Mouse (Mus musculus) layer of hippocampus, postnatal 36 days (tissue): ENCODE data around the gene Tmem94. TPM values are rescaled to one million over a fixed set of nuclear protein-coding genes. Genes with fewer than 3 reads are reported as not detected.
A peak's percentile ranks its signal among the peaks of the same experiment; 100 is the strongest.

ENCODE experiments used
- DNase-seq, 2 experiments: peaks; one replicate each; pipeline ENCODE4 v3.0.0; 2022
- total RNA-seq, 2 experiments: library from RNA; stranded (reverse); gene quantifications; 2 replicates each; pipeline ENCODE4 v1.2.3; 2021

Gene Tmem94
- total RNA-seq, 2 experiments from 2014 or later = 49.6 to 50.1 TPM

GRCm38 (mm10) chr11:115766356-115766943 lies 1.2 kb downstream of the Tmem94 start:
- DNase-seq = no peak

- DNase-seq = no peak
Observed at GRCm38 (mm10) chr11:115766981-115767380, 1.7 kb downstream of the Tmem94 start.

GRCm38 (mm10) chr11:115768896-115769295 lies 3.7 kb downstream of the Tmem94 start:
- no peak for DNase-seq

- no peak for DNase-seq
Observed at GRCm38 (mm10) chr11:115774653-115775052, 9.4 kb downstream of the Tmem94 start.

GRCm38 (mm10) chr11:115775821-115776665 lies 10.8 kb downstream of the Tmem94 start:
- no peak for DNase-seq

- DNase-seq = no peak
Observed at GRCm38 (mm10) chr11:115776954-115777353, 11.7 kb downstream of the Tmem94 start.

GRCm38 (mm10) chr11:115777487-115778335 lies 12.5 kb downstream of the Tmem94 start:
- DNase-seq = no peak

- peak; percentile 58 to 66 for DNase-seq
Observed at GRCm38 (mm10) chr11:115779038-115779571, 13.9 kb downstream of the Tmem94 start.

- peak; percentile 49 to 50 for DNase-seq
Observed at GRCm38 (mm10) chr11:115780141-115781070, 15.2 kb downstream of the Tmem94 start.

- DNase-seq = no peak
Observed at GRCm38 (mm10) chr11:115786473-115786872, 21.2 kb downstream of the Tmem94 start.

- no peak for DNase-seq
Observed at GRCm38 (mm10) chr11:115789787-115790186, 24.6 kb downstream of the Tmem94 start.

GRCm38 (mm10) chr11:115791919-115792318 lies 26.7 kb downstream of the Tmem94 start:
- no peak for DNase-seq

- DNase-seq = no peak
Observed at GRCm38 (mm10) chr11:115792353-115792752, 27.1 kb downstream of the Tmem94 start.

- no peak for DNase-seq
Observed at GRCm38 (mm10) chr11:115796898-115797297, 31.7 kb downstream of the Tmem94 start.

- no peak for DNase-seq
Observed at GRCm38 (mm10) chr11:115797665-115798064, 32.4 kb downstream of the Tmem94 start.

- DNase-seq = no peak
Observed at GRCm38 (mm10) chr11:115800981-115801380, 35.7 kb downstream of the Tmem94 start.

GRCm38 (mm10) chr11:115803072-115803709 lies 38.0 kb downstream of the Tmem94 start:
- DNase-seq = no peak

- DNase-seq = no peak
Observed at GRCm38 (mm10) chr11:115805005-115805404, 39.8 kb downstream of the Tmem94 start.

GRCm38 (mm10) chr11:115806154-115806553 lies 40.9 kb downstream of the Tmem94 start:
- no peak for DNase-seq

- peak; percentile 38 to 43 for DNase-seq
Observed at GRCm38 (mm10) chr11:115807306-115807705, 42.1 kb downstream of the Tmem94 start.

- DNase-seq = no peak
Observed at GRCm38 (mm10) chr11:115807971-115808370, 42.7 kb downstream of the Tmem94 start.
